Mouse (Mus musculus): ENCODE results near the gene Apobr. TPM values are rescaled to one million over a fixed set of nuclear protein-coding genes. Genes with fewer than 3 reads are reported as not detected.

The Apobr gene
- 0.60 TPM for polyA plus RNA-seq (2014; fragmentation: Illumina TruSeq; extraction: RNeasy Lipid Tissue Mini Kit (QIAGEN cat#74804); ENCODE audit: low read depth, low replicate concordance)

DNA sequence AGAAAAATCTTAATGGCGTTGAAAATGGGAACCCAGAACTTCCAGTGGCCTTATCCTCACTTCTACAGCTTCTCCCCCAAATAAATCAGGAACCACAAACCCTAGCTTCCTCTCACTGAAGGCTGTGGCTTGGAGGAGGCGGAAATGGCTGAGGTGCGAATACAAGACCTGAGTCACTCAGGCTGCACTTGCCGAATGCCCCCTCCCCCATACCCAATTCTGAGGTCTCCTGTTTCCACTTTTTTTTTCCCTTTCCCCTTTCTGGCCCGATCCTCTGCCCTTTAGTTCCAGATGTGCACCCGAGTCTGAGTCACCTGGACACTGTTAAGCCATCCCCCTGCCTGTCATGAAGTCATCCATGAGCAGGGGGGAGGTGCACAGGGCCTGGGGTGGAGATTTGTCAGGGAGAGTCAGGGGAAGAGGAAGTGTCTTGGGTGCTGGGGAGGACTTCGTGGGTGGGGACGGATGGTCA lies at the start of gene Apobr:
Gene Apobr (plus strand): TSS at position 437 of the 472 bp plus-strand sequence.

DNA sequence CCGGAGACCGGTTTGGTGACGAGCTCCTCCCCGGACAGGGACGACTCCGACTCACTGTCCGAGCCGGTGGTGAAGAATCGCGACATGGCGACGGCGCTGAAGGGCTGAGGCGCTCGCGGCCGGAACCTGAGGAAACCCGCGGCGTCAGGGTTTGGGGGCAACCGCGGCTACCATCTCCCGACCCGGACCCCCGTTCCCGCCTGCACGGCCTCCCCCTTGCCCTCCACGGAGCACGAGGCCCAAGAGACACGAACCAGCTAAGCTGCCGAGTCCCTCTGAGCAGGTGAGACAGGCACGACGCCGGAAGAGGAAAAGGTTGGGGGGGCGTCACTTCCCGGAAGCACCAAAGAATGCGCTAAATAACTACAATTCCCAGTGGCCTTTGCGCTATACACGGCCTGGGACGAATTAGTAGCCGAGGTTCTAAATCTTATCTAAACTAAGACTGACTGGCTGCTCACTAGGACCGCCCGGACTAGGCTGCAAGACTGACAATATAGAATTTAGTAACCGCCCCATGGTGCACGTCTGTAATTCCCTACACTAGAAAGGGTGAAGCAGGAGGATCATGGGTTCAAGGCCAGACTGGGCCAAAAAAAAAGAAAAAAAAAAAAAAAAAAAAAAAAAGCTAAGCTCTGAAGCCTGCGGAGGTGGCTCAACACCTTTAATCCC lies 18.5 kb upstream of the Apobr start, which contains the start of gene Eif3c:
Gene Eif3c (minus strand): TSS at position 318 of the 672 bp plus-strand sequence.

DNA sequence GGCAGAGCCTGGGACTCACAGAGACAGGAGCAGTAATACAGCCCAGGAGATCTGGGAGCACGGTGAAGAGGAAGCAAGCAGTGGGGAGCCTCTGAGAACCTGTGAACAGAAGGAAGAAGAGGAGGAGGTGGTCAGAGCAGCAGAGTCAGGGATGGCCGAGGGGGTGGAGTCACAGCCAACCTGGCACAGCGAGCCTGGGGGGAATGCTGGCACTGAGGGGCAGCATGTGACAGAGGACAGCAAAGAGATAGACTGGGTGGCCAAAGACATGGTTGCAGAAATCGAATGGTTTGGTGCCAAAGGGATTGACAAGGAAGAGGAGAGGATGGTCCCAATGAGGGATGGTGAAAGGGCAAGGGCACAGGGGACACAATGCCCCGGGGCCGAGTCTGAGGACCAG lies 975 bp downstream of the Apobr start, which contains the start of gene Cln3:
Gene Cln3 (minus strand): TSS at position 101 of the 400 bp plus-strand sequence.

DNA sequence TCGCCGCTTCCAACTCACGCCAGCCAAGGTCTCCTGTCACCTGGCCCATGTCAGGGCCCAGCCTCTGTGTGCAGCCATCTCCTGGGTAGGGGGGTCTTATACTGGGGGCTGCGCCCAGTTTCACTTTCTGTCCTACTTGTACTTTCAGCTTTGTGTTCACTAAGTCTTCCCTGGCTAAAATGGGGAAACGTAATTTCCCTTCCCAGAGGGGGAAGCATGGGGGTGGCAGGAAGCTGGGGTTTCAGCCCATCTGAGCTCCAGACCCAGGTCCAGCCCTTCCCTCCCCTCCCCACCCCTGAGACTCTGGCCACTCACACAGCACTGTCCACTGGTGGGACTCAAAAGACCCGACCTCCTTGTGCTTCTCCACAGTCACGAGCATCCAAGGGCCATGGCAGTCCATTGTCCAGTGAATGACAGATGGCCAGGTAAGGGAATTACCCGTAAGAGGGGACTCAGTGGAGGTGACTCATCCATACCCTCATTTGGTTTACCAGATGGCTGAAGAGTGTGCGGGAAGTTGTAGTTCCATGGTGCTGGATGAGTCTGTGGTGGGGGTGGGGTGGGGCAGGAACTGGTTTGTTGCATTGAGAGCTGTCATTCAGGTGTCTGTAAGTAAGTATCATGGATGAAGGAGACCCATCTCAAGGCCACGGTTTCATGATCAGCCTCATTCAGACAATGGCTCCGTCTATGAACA lies 10.3 kb downstream of the Apobr start, which contains the start of gene Il27:
Gene Il27 (minus strand): TSS at position 80 of the 700 bp plus-strand sequence.

DNA sequence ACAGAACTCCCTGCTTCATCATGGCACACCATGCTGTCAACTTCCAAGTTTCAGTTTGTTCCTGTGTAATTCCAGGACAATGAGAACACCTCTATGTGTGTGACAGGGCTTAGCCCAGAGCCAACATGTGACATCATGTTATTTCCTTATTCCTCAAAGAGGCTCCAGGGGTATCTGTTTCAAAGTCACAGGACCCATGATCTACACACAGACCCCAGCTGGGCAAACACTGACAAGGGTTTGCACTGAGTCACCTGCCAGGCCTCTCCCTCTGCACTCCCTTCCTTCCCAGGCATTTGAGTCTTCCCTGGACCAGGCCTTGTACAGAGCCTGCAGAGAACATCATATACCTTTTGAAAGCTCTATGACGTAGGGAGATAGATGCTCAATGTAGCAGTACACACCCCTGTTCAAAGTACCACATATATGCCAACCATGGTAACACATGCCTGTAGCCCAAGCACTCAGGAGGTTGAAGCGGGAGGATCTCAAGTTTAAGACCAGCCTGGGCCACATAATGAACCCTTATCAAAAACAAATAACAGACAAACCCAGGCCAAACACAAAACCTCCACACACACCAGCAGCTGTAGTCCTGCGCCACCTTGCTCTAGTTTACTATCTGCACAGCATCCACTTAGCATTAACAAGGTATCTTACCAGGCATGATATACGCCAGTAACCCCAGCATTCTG lies 46.2 kb downstream of the Apobr start, which contains the start of gene Nupr1:
Gene Nupr1 (minus strand): TSS at position 38 of the 695 bp plus-strand sequence.

Other genes starting within 250 kb of the Apobr start
- gene Lat, start 215.4 kb upstream of the Apobr start, polyA plus RNA-seq (2014; fragmentation: Illumina TruSeq; extraction: RNeasy Lipid Tissue Mini Kit (QIAGEN cat#74804); ENCODE audit: low read depth, low replicate concordance): 0.47 TPM
- gene Spns1, start 207.5 kb upstream of the Apobr start, polyA plus RNA-seq (2014; fragmentation: Illumina TruSeq; extraction: RNeasy Lipid Tissue Mini Kit (QIAGEN cat#74804); ENCODE audit: low read depth, low replicate concordance): 28.9 TPM
- 4.7 TPM for gene Nfatc2ip, start 188.2 kb upstream of the Apobr start, polyA plus RNA-seq (2014; fragmentation: Illumina TruSeq; extraction: RNeasy Lipid Tissue Mini Kit (QIAGEN cat#74804); ENCODE audit: low read depth, low replicate concordance)
- 0.92 TPM for gene Cd19, start 170.1 kb upstream of the Apobr start, polyA plus RNA-seq (2014; fragmentation: Illumina TruSeq; extraction: RNeasy Lipid Tissue Mini Kit (QIAGEN cat#74804); ENCODE audit: low read depth, low replicate concordance)
- 9.6 TPM for gene Rabep2, start 156.2 kb upstream of the Apobr start, polyA plus RNA-seq (2014; fragmentation: Illumina TruSeq; extraction: RNeasy Lipid Tissue Mini Kit (QIAGEN cat#74804); ENCODE audit: low read depth, low replicate concordance)
- 3.3 TPM for gene Atp2a1, start 121.8 kb upstream of the Apobr start, polyA plus RNA-seq (2014; fragmentation: Illumina TruSeq; extraction: RNeasy Lipid Tissue Mini Kit (QIAGEN cat#74804); ENCODE audit: low read depth, low replicate concordance)
- gene Sh2b1, start 109.5 kb upstream of the Apobr start, polyA plus RNA-seq (2014; fragmentation: Illumina TruSeq; extraction: RNeasy Lipid Tissue Mini Kit (QIAGEN cat#74804); ENCODE audit: low read depth, low replicate concordance): 53.5 TPM
- 283 TPM for gene Tufm, start 97.6 kb upstream of the Apobr start, polyA plus RNA-seq (2014; fragmentation: Illumina TruSeq; extraction: RNeasy Lipid Tissue Mini Kit (QIAGEN cat#74804); ENCODE audit: low read depth, low replicate concordance)
- gene Atxn2l, start 81.5 kb upstream of the Apobr start, polyA plus RNA-seq (2014; fragmentation: Illumina TruSeq; extraction: RNeasy Lipid Tissue Mini Kit (QIAGEN cat#74804); ENCODE audit: low read depth, low replicate concordance): 50.3 TPM
- gene Eif3c, start 18.5 kb upstream of the Apobr start, polyA plus RNA-seq (2014; fragmentation: Illumina TruSeq; extraction: RNeasy Lipid Tissue Mini Kit (QIAGEN cat#74804); ENCODE audit: low read depth, low replicate concordance): 108 TPM
- gene Cln3, start 875 bp downstream of the Apobr start, polyA plus RNA-seq (2014; fragmentation: Illumina TruSeq; extraction: RNeasy Lipid Tissue Mini Kit (QIAGEN cat#74804); ENCODE audit: low read depth, low replicate concordance): 10.3 TPM
- not detected for gene Il27, start 10.0 kb downstream of the Apobr start, polyA plus RNA-seq (2014; fragmentation: Illumina TruSeq; extraction: RNeasy Lipid Tissue Mini Kit (QIAGEN cat#74804); ENCODE audit: low read depth, low replicate concordance)
- gene Nupr1, start 45.9 kb downstream of the Apobr start, polyA plus RNA-seq (2014; fragmentation: Illumina TruSeq; extraction: RNeasy Lipid Tissue Mini Kit (QIAGEN cat#74804); ENCODE audit: low read depth, low replicate concordance): 21.1 TPM
- gene Sgf29, start 64.4 kb downstream of the Apobr start, polyA plus RNA-seq (2014; fragmentation: Illumina TruSeq; extraction: RNeasy Lipid Tissue Mini Kit (QIAGEN cat#74804); ENCODE audit: low read depth, low replicate concordance): 17.1 TPM
- 66.1 TPM for gene Sult1a1, start 91.5 kb downstream of the Apobr start, polyA plus RNA-seq (2014; fragmentation: Illumina TruSeq; extraction: RNeasy Lipid Tissue Mini Kit (QIAGEN cat#74804); ENCODE audit: low read depth, low replicate concordance)
- 24.6 TPM for gene Bola2, start 110.5 kb downstream of the Apobr start, polyA plus RNA-seq (2014; fragmentation: Illumina TruSeq; extraction: RNeasy Lipid Tissue Mini Kit (QIAGEN cat#74804); ENCODE audit: low read depth, low replicate concordance)
- 4.7 TPM for gene Slx1b, start 110.8 kb downstream of the Apobr start, polyA plus RNA-seq (2014; fragmentation: Illumina TruSeq; extraction: RNeasy Lipid Tissue Mini Kit (QIAGEN cat#74804); ENCODE audit: low read depth, low replicate concordance)
- gene Coro1a, start 122.8 kb downstream of the Apobr start, polyA plus RNA-seq (2014; fragmentation: Illumina TruSeq; extraction: RNeasy Lipid Tissue Mini Kit (QIAGEN cat#74804); ENCODE audit: low read depth, low replicate concordance): 8.3 TPM
- gene Mapk3, start 174.7 kb downstream of the Apobr start, polyA plus RNA-seq (2014; fragmentation: Illumina TruSeq; extraction: RNeasy Lipid Tissue Mini Kit (QIAGEN cat#74804); ENCODE audit: low read depth, low replicate concordance): 60.7 TPM
- 3.2 TPM for gene Gdpd3, start 181.4 kb downstream of the Apobr start, polyA plus RNA-seq (2014; fragmentation: Illumina TruSeq; extraction: RNeasy Lipid Tissue Mini Kit (QIAGEN cat#74804); ENCODE audit: low read depth, low replicate concordance)
- gene Ypel3, start 192.0 kb downstream of the Apobr start, polyA plus RNA-seq (2014; fragmentation: Illumina TruSeq; extraction: RNeasy Lipid Tissue Mini Kit (QIAGEN cat#74804); ENCODE audit: low read depth, low replicate concordance): 118 TPM
- 1.6 TPM for gene Tbx6, start 196.5 kb downstream of the Apobr start, polyA plus RNA-seq (2014; fragmentation: Illumina TruSeq; extraction: RNeasy Lipid Tissue Mini Kit (QIAGEN cat#74804); ENCODE audit: low read depth, low replicate concordance)
- 43.4 TPM for gene Ppp4c, start 207.6 kb downstream of the Apobr start, polyA plus RNA-seq (2014; fragmentation: Illumina TruSeq; extraction: RNeasy Lipid Tissue Mini Kit (QIAGEN cat#74804); ENCODE audit: low read depth, low replicate concordance)
- gene Fam57b, start 212.7 kb downstream of the Apobr start, polyA plus RNA-seq (2014; fragmentation: Illumina TruSeq; extraction: RNeasy Lipid Tissue Mini Kit (QIAGEN cat#74804); ENCODE audit: low read depth, low replicate concordance): 7.6 TPM
- not detected for gene 4930451I11Rik, start 246.7 kb downstream of the Apobr start, polyA plus RNA-seq (2014; fragmentation: Illumina TruSeq; extraction: RNeasy Lipid Tissue Mini Kit (QIAGEN cat#74804); ENCODE audit: low read depth, low replicate concordance)

Measured in heart, adult 10 weeks (tissue).